ENCODE assay signal across 8 mouse cellular contexts in genomic region chr11:19138423-19138822, GRCm38 (mm10).
DNase-seq lines count a peak whose midpoint lies in the region; ATAC-seq lines count a peak whose summit lies in the region.

No protein-coding gene starts in this region.

- WGBS in kidney, embryonic 15.5 days, result 58% methylated on average over 5 of the region's 5 CpGs
- 38% methylated on average over 5 of the region's 5 CpGs for WGBS in embryonic facial prominence, embryonic 12.5 days

- H3K9me3 ChIP-seq in kidney, embryonic 15.5 days (replicated peaks), result no peaks in the 10 kb centered on the region
- H3K9me3 ChIP-seq in embryonic facial prominence, embryonic 12.5 days, result no peaks in the 10 kb centered on the region

- no peak for ATAC-seq in kidney, embryonic 15.5 days (replicated peaks; ENCODE audit: low FRiP score)
- ATAC-seq in embryonic facial prominence, embryonic 12.5 days (ENCODE audit: insufficient number of reproducible peaks, insufficient read depth, low FRiP score, low TSS enrichment), result 0 out of 2 replicates have a peak, but pooled peaks have one; percentile 10

- intact Hi-C loops in left cerebral cortex, postnatal 14 days (cut with DNase I), result no loop called here

- H3K27me3 ChIP-seq in kidney, embryonic 15.5 days, result no peaks in the 10 kb centered on the region
- H3K27me3 ChIP-seq in embryonic facial prominence, embryonic 12.5 days, result no peaks in the 10 kb centered on the region

- H3K36me3 ChIP-seq in kidney, embryonic 15.5 days, result no peaks in the 10 kb centered on the region
- H3K36me3 ChIP-seq in embryonic facial prominence, embryonic 12.5 days, result no peaks in the 10 kb centered on the region

- no peaks in the 10 kb centered on the region for H3K4me1 ChIP-seq in kidney, embryonic 15.5 days
- H3K4me1 ChIP-seq in embryonic facial prominence, embryonic 12.5 days, result peaks cover 12% of the 10 kb centered on the region; the same call in 1 of the 2 replicates

- DNase-seq in kidney, adult 18-20 months, result peak; percentile 32
- DNase-seq in heart, adult 9 months (ENCODE audit: low spot score in 2 of 2), result peak; percentile 83 to 88
- DNase-seq in left cerebral cortex, postnatal 14 days (ENCODE audit: low spot score in 2 of 2), result peak; percentile 8 to 13
- DNase-seq in testis, postnatal 10 days (ENCODE audit: low spot score), result peak; percentile 49
- no peak for DNase-seq in cerebellum, adult 11 months
- no peak for DNase-seq in T-cell, adult 2 months (ENCODE audit: low spot score)

- H3K9ac ChIP-seq in kidney, embryonic 15.5 days, result no peak overlapping the region
- H3K9ac ChIP-seq in embryonic facial prominence, embryonic 12.5 days, result no peak overlapping the region

- H3K4me3 ChIP-seq in kidney, embryonic 15.5 days (replicated peaks), result no peak overlapping the region
- H3K4me3 ChIP-seq in embryonic facial prominence, embryonic 12.5 days, result no peak overlapping the region

- H3K27ac ChIP-seq in kidney, embryonic 15.5 days, result no peak overlapping the region
- no peak overlapping the region for H3K27ac ChIP-seq in embryonic facial prominence, embryonic 12.5 days

- no peak overlapping the region for H3K4me2 ChIP-seq in kidney, embryonic 15.5 days
- H3K4me2 ChIP-seq in embryonic facial prominence, embryonic 12.5 days (replicated peaks), result no peak overlapping the region

Comparison
In these comparisons a context has a peak if more than half of its experiments do, and no peak if none do; other contexts are left out.
1. DNase-seq: peak in kidney, adult 18-20 months (single experiment), heart, adult 9 months (2 of 2), left cerebral cortex, postnatal 14 days (2 of 2) and testis, postnatal 10 days (single experiment); none in cerebellum, adult 11 months (single experiment) and T-cell, adult 2 months (single experiment).